ENCODE assay signal across 21 mouse cellular contexts in genomic region chr4:55215425-55216174, GRCm38 (mm10).
DNase-seq lines count a peak whose midpoint lies in the region; ATAC-seq and TF ChIP-seq lines count a peak whose summit lies in the region.
"Had no signal": no experiment of that assay in that cellular context is flagged by ENCODE, and none has a peak within 500 bp of the region (broad histone marks: within the 10 kb centered on the region; RNA-seq: fewer than 3 reads in every experiment).

No protein-coding gene starts in this region.

- no peak overlapping the region for H3K9ac ChIP-seq in midbrain, embryonic 12.5 days (replicated peaks)
- H3K9ac ChIP-seq in midbrain, postnatal 0 days (replicated peaks; ENCODE audit: low read length, poor library complexity, severe bottlenecking): no peak overlapping the region
- H3K9ac ChIP-seq in midbrain, embryonic 14.5 days (replicated peaks; ENCODE audit: low read length): no peak overlapping the region

- TF ChIP-seq CTCF in midbrain, postnatal 0 days (IDR thresholded peaks at IDR 0.05): no peak

- H3K27me3 ChIP-seq in midbrain, embryonic 12.5 days: peaks cover 13% of the 10 kb centered on the region
- H3K27me3 ChIP-seq in midbrain, postnatal 0 days (ENCODE audit: insufficient read depth, low read length): no peaks in the 10 kb centered on the region
- H3K27me3 ChIP-seq in embryonic facial prominence, embryonic 10.5 days (replicated peaks; ENCODE audit: low read depth, poor library complexity, severe bottlenecking): no peaks in the 10 kb centered on the region; the same call in 1 of the 2 replicates
- no peaks in the 10 kb centered on the region for H3K27me3 ChIP-seq in midbrain, embryonic 14.5 days (ENCODE audit: control insufficient read depth, insufficient read depth, low read length)

- H3K36me3 ChIP-seq in midbrain, embryonic 12.5 days: no peaks in the 10 kb centered on the region
- H3K36me3 ChIP-seq in midbrain, postnatal 0 days (ENCODE audit: insufficient read depth, low read length): no peaks in the 10 kb centered on the region
- H3K36me3 ChIP-seq in embryonic facial prominence, embryonic 10.5 days (replicated peaks): no peaks in the 10 kb centered on the region
- H3K36me3 ChIP-seq in midbrain, embryonic 14.5 days (ENCODE audit: control insufficient read depth, insufficient read depth, low read length): no peaks in the 10 kb centered on the region
- H3K36me3 ChIP-seq: G1E had no signal

- H3K9me3 ChIP-seq in midbrain, embryonic 12.5 days: no peaks in the 10 kb centered on the region
- H3K9me3 ChIP-seq in midbrain, postnatal 0 days (ENCODE audit: low read length): no peaks in the 10 kb centered on the region
- no peaks in the 10 kb centered on the region for H3K9me3 ChIP-seq in embryonic facial prominence, embryonic 10.5 days
- no peaks in the 10 kb centered on the region for H3K9me3 ChIP-seq in midbrain, embryonic 14.5 days (ENCODE audit: control insufficient read depth, low read length)

- WGBS in midbrain, embryonic 12.5 days: 52% methylated on average over 9 of the region's 9 CpGs
- 58% methylated on average over 9 of the region's 9 CpGs for WGBS in midbrain, postnatal 0 days
- 49% methylated on average over 9 of the region's 9 CpGs for WGBS in embryonic facial prominence, embryonic 10.5 days
- WGBS in midbrain, embryonic 14.5 days: 51% methylated on average over 9 of the region's 9 CpGs

- 0 out of 2 replicates have a peak overlapping the region, but pooled peaks have one; percentile 21 for H3K27ac ChIP-seq in midbrain, embryonic 12.5 days (replicated peaks)
- H3K27ac ChIP-seq in midbrain, postnatal 0 days (ENCODE audit: low read depth, low read length): no peak overlapping the region
- no peak overlapping the region for H3K27ac ChIP-seq in embryonic facial prominence, embryonic 10.5 days (replicated peaks)
- H3K27ac ChIP-seq in midbrain, embryonic 14.5 days (replicated peaks; ENCODE audit: low read depth, low read length): no peak overlapping the region

- H3K4me1 ChIP-seq in midbrain, embryonic 12.5 days: peaks cover 17% of the 10 kb centered on the region
- no peaks in the 10 kb centered on the region for H3K4me1 ChIP-seq in midbrain, postnatal 0 days (ENCODE audit: insufficient read depth, low read length)
- peaks cover 30% of the 10 kb centered on the region for H3K4me1 ChIP-seq in embryonic facial prominence, embryonic 10.5 days
- no peaks in the 10 kb centered on the region for H3K4me1 ChIP-seq in midbrain, embryonic 14.5 days (ENCODE audit: control insufficient read depth, insufficient read depth, low read length)

- DNase-seq in heart, adult 18-20 months: peak; percentile 6
- no peak for DNase-seq in heart, adult 11 months
- DNase-seq in midbrain, postnatal 0 days (ENCODE audit: low spot score): no peak
- peak; percentile 14 for DNase-seq in embryonic facial prominence, embryonic 10.5 days (ENCODE audit: low spot score)
- DNase-seq in midbrain, embryonic 14.5 days: peak; percentile 26
- no peak for DNase-seq in layer of hippocampus, adult 18-20 months (ENCODE audit: low spot score in 2 of 2)
- DNase-seq: adrenal gland, postnatal 25 days; cerebellum, adult 9-10 months; gastrocnemius, postnatal 14 days; kidney, postnatal 14 days; layer of hippocampus, adult 9-11 months; liver; lung, adult 2 months; right cerebral cortex, postnatal 4 days; thymus, postnatal 14 days had no signal

- ATAC-seq in midbrain, embryonic 12.5 days (ENCODE audit: low FRiP score, low read depth): no peak
- ATAC-seq in midbrain, postnatal 0 days (ENCODE audit: low FRiP score): no peak
- ATAC-seq in midbrain, embryonic 14.5 days (ENCODE audit: low FRiP score, low TSS enrichment): no peak
- no peak for ATAC-seq in erythroid progenitor cell, adult 5-6 weeks (replicated peaks; ENCODE audit: low FRiP score, poor library complexity, severe bottlenecking)
- ATAC-seq: intestine, postnatal 0 days had no signal

- no peak overlapping the region for H3K4me3 ChIP-seq in midbrain, embryonic 12.5 days
- no peak overlapping the region for H3K4me3 ChIP-seq in midbrain, postnatal 0 days (ENCODE audit: low read depth, low read length)
- H3K4me3 ChIP-seq in embryonic facial prominence, embryonic 10.5 days: no peak overlapping the region
- no peak overlapping the region for H3K4me3 ChIP-seq in midbrain, embryonic 14.5 days (replicated peaks; ENCODE audit: low read depth, low read length)
- H3K4me3 ChIP-seq: myocyte had no signal

- H3K4me2 ChIP-seq in midbrain, embryonic 12.5 days (replicated peaks): no peak overlapping the region
- no peak overlapping the region for H3K4me2 ChIP-seq in midbrain, postnatal 0 days (ENCODE audit: low read depth, low read length, poor library complexity, severe bottlenecking)
- no peak overlapping the region for H3K4me2 ChIP-seq in midbrain, embryonic 14.5 days (ENCODE audit: low read length)
- H3K4me2 ChIP-seq: heart, embryonic 11.5 days had no signal

Comparison
In these comparisons a context has a peak if more than half of its experiments do, and no peak if none do; other contexts are left out.
1. DNase-seq: peak in heart, adult 18-20 months (2 of 2), embryonic facial prominence, embryonic 10.5 days (single experiment) and midbrain, embryonic 14.5 days (single experiment); none in heart, adult 11 months (single experiment), midbrain, postnatal 0 days (single experiment) and layer of hippocampus, adult 18-20 months (0 of 2).